Mouse (Mus musculus) hindlimb bud, embryonic 11.5 days (tissue): ENCODE data around the gene Stk40.
"Not testable (repeated sequence)": the region's sequence is repeated elsewhere in the genome, so short reads cannot be mapped to it uniquely, and the experiment has no call there.

Source experiments
- DNase-seq: peaks from one replicate; pipeline ENCODE4 v3.0.0-alpha.2; 2012; ENCODE audit warnings: low read depth, low spot score; ENCODE audit errors: extremely low spot score

Gene Stk40

GRCm38 (mm10) chr4:126155183-126155582, 51.4 kb downstream of the Stk40 start:
- DNase-seq: no peak

GRCm38 (mm10) chr4:126155869-126156268, 52.1 kb downstream of the Stk40 start:
- DNase-seq: no peak

- DNase-seq: no peak
Measured at GRCm38 (mm10) chr4:126156617-126157016, 52.9 kb downstream of the Stk40 start.

- DNase-seq: no peak
Measured at GRCm38 (mm10) chr4:126157562-126157961, 53.8 kb downstream of the Stk40 start.

GRCm38 (mm10) chr4:126159455-126159854, 55.7 kb downstream of the Stk40 start:
- DNase-seq: no peak

- DNase-seq: no peak
Measured at GRCm38 (mm10) chr4:126160981-126161380, 57.2 kb downstream of the Stk40 start.

- DNase-seq: no peak
Measured at GRCm38 (mm10) chr4:126161456-126161855, 57.7 kb downstream of the Stk40 start.

- DNase-seq: no peak
Measured at GRCm38 (mm10) chr4:126161986-126162385, 58.2 kb downstream of the Stk40 start.

- DNase-seq: no peak
Measured at GRCm38 (mm10) chr4:126162544-126163066, 58.8 kb downstream of the Stk40 start.

- no peak for DNase-seq
Measured at GRCm38 (mm10) chr4:126163067-126163659, 59.4 kb downstream of the Stk40 start, which contains the start of gene Sh3d21. Gene Sh3d21, minus strand, starts transcription at chr4:126163491.

GRCm38 (mm10) chr4:126163685-126164084, 59.9 kb downstream of the Stk40 start:
- no peak for DNase-seq

- not testable (repeated sequence) for DNase-seq
Measured at GRCm38 (mm10) chr4:126165092-126165491, 61.3 kb downstream of the Stk40 start.

- DNase-seq: no peak
Measured at GRCm38 (mm10) chr4:126166084-126166483, 62.3 kb downstream of the Stk40 start.

- no peak for DNase-seq
Measured at GRCm38 (mm10) chr4:126168851-126169250, 65.1 kb downstream of the Stk40 start.

- not testable (repeated sequence) for DNase-seq
Measured at GRCm38 (mm10) chr4:126170737-126171136, 67.0 kb downstream of the Stk40 start.

GRCm38 (mm10) chr4:126173800-126174199, 70.0 kb downstream of the Stk40 start:
- no peak for DNase-seq

- DNase-seq: not testable (repeated sequence)
Measured at GRCm38 (mm10) chr4:126175980-126176379, 72.2 kb downstream of the Stk40 start.

- DNase-seq: no peak
Measured at GRCm38 (mm10) chr4:126181170-126181957, 77.6 kb downstream of the Stk40 start.

- DNase-seq: no peak
Measured at GRCm38 (mm10) chr4:126183034-126183433, 79.3 kb downstream of the Stk40 start.

- DNase-seq: no peak
Measured at GRCm38 (mm10) chr4:126187096-126187495, 83.3 kb downstream of the Stk40 start.
